Mouse (Mus musculus) embryo, embryonic 10 days (tissue): ENCODE measurements around the gene Ypel2.

Source experiments
- DNase-seq: peaks from one replicate; pipeline ENCODE4 v3.0.0-alpha.2; 2015; ENCODE audit warnings: low spot score

Gene Ypel2

GRCm38 (mm10) chr11:86930636-86931180, 62.8 kb downstream of the Ypel2 start:
- no peak for DNase-seq

- DNase-seq: no peak
Measured at GRCm38 (mm10) chr11:86929985-86930384, 63.5 kb downstream of the Ypel2 start.

GRCm38 (mm10) chr11:86929531-86929930, 64.0 kb downstream of the Ypel2 start:
- DNase-seq: no peak

GRCm38 (mm10) chr11:86925085-86925638, 68.3 kb downstream of the Ypel2 start:
- no peak for DNase-seq

GRCm38 (mm10) chr11:86924629-86925028, 68.9 kb downstream of the Ypel2 start:
- no peak for DNase-seq

- no peak for DNase-seq
Measured at GRCm38 (mm10) chr11:86923654-86924053, 69.9 kb downstream of the Ypel2 start.

- DNase-seq: no peak
Measured at GRCm38 (mm10) chr11:86922029-86922428, 71.5 kb downstream of the Ypel2 start.

- DNase-seq: no peak
Measured at GRCm38 (mm10) chr11:86921335-86921734, 72.2 kb downstream of the Ypel2 start.

GRCm38 (mm10) chr11:86920111-86921080, 73.1 kb downstream of the Ypel2 start:
- peak; percentile 47 for DNase-seq

GRCm38 (mm10) chr11:86919468-86919867, 74.0 kb downstream of the Ypel2 start:
- no peak for DNase-seq

- no peak for DNase-seq
Measured at GRCm38 (mm10) chr11:86917536-86917935, 76.0 kb downstream of the Ypel2 start.

- DNase-seq: no peak
Measured at GRCm38 (mm10) chr11:86916596-86917249, 76.8 kb downstream of the Ypel2 start.

GRCm38 (mm10) chr11:86914329-86914728, 79.2 kb downstream of the Ypel2 start:
- no peak for DNase-seq

- no peak for DNase-seq
Measured at GRCm38 (mm10) chr11:86910244-86910643, 83.3 kb downstream of the Ypel2 start.

GRCm38 (mm10) chr11:86909028-86909427, 84.5 kb downstream of the Ypel2 start:
- no peak for DNase-seq

- DNase-seq: no peak
Measured at GRCm38 (mm10) chr11:86907889-86908590, 85.5 kb downstream of the Ypel2 start.

GRCm38 (mm10) chr11:86906767-86907662, 86.5 kb downstream of the Ypel2 start:
- no peak for DNase-seq

GRCm38 (mm10) chr11:86906257-86906656, 87.2 kb downstream of the Ypel2 start:
- no peak for DNase-seq

- no peak for DNase-seq
Measured at GRCm38 (mm10) chr11:86905261-86905660, 88.2 kb downstream of the Ypel2 start.

- no peak for DNase-seq
Measured at GRCm38 (mm10) chr11:86904706-86905105, 88.8 kb downstream of the Ypel2 start.

- DNase-seq: peak; percentile 51
Measured at GRCm38 (mm10) chr11:86898367-86898766, 95.1 kb downstream of the Ypel2 start.
